Mouse (Mus musculus): Measurements from ENCODE around the gene Gm7271. TPM values are rescaled to one million over a fixed set of nuclear protein-coding genes. Genes with fewer than 3 reads are reported as not detected.

Gm7271 gene
- total RNA-seq, 4 experiments from 2014 or later = not detected

Other genes with a start within 250 kb of the Gm7271 start
- 10 to 100 TPM; 45.0 to 51.4 (median 46.7) TPM for gene Clock, start 179.2 kb upstream of the Gm7271 start, total RNA-seq (2022)
- gene Pdcl2, start 152.9 kb upstream of the Gm7271 start, total RNA-seq (2022) = not detected
- gene Nmu, start 120.3 kb upstream of the Gm7271 start, total RNA-seq (2022) = not detected
- 10 to 100 TPM; 48.8 to 59.2 (median 57.1) TPM for gene Exoc1, start 45.3 kb downstream of the Gm7271 start, total RNA-seq (2022)
- gene Cep135, start 104.7 kb downstream of the Gm7271 start, total RNA-seq (2022) = 1 to 10 TPM; 6.2 to 7.0 (median 6.8) TPM
- 10 to 100 TPM; 48.2 to 53.4 (median 51.1) TPM for gene C530008M17Rik, start 172.5 kb downstream of the Gm7271 start, total RNA-seq (2022)